Mouse (Mus musculus): Measurements from ENCODE around the gene Ffar1. TPM values are rescaled to one million over a fixed set of nuclear protein-coding genes. Genes with fewer than 3 reads are reported as not detected.
A peak's percentile ranks its signal among the peaks of the same experiment; 100 is the strongest.

Gene Ffar1
- 0.55 and 0.62 TPM in 2 replicates for polyA plus RNA-seq (2012; rRNA removed)

- no peaks in the 10 kb centered on the region for H3K36me3 ChIP-seq (ENCODE audit: control insufficient read depth, insufficient read depth, low read length)
- TF ChIP-seq CTCF (IDR thresholded peaks at IDR 0.05; ENCODE audit: control insufficient read depth, insufficient read depth, insufficient replicate concordance, low read depth, low read length) (no peak), POLR2A (IDR thresholded peaks at IDR 0.05; ENCODE audit: control insufficient read depth, low read depth, low read length) (no peak)
- no peaks in the 10 kb centered on the region for H3K27me3 ChIP-seq (ENCODE audit: control insufficient read depth, insufficient read depth, low read length)
- no peak within 1 kb of the TSS for H3K27ac ChIP-seq (ENCODE audit: control insufficient read depth, insufficient read depth, low read depth, low read length)
- peak within 1 kb of the TSS; percentile 61 for H3K4me3 ChIP-seq (ENCODE audit: control insufficient read depth, low read depth, low read length)
- H3K4me1 ChIP-seq (ENCODE audit: control insufficient read depth, insufficient read depth, low read length), result peaks cover 19% of the 10 kb centered on the region
Observed at GRCm38 (mm10) chr7:30861464-30861863, at the start of gene Ffar1. TSS of gene Ffar1 (minus strand) at chr7:30861564.

DNA sequence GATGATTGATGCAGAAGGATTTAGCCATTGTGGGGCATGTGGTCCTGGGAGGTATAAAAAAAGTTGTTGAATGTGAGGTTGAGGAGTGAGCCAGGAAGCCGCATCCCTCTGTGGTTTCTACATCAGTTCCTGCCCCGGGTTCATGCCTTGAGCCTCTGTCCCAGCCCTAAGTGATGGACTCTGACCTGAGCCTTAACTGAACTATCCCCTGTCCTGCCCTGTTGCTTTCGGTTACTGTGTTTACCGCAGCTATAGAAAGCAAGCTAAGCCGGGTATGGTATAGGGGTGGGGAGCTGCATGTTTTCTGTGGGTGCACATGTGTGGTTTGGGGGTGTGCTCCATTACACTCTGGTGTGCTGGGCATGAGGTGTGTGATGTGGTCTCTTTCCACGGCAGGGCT is 48.4 kb upstream of the Ffar1 start:
- Histone ChIP-seq H3K27ac (ENCODE audit: control insufficient read depth, insufficient read depth, low read depth, low read length) (no peak overlapping the region), H3K4me3 (ENCODE audit: control insufficient read depth, low read depth, low read length) (no peak overlapping the region; the same call in 1 of the 2 replicates), H3K36me3 (ENCODE audit: control insufficient read depth, insufficient read depth, low read length) (no peaks in the 10 kb centered on the region), H3K27me3 (ENCODE audit: control insufficient read depth, insufficient read depth, low read length) (no peaks in the 10 kb centered on the region), H3K4me1 (ENCODE audit: control insufficient read depth, insufficient read depth, low read length) (peaks cover 17% of the 10 kb centered on the region)
- TF ChIP-seq CTCF (IDR thresholded peaks at IDR 0.05; ENCODE audit: control insufficient read depth, insufficient read depth, insufficient replicate concordance, low read depth, low read length) (no peak), POLR2A (IDR thresholded peaks at IDR 0.05; ENCODE audit: control insufficient read depth, low read depth, low read length) (no peak)

DNA sequence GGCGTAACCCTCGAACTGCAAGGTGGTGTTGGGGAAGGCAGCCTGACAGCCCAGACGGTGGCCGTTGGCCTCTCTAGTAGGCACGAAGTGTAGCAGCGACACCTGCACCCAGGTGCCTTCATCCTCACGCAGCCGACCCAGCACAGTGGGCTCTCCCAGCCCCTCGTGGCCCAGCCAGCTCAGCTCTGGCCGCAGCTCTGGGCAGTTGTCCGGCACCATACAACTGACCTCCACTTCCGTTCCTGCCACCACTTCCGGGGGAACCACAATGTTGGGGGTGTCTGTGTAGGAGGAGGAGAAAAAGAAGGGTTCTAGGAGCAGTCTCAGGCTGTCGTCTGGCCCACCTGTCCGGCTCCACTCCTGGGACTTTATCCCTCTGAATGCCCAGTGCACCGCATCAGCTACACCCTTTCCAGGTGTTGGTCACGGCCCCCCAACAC is 47.6 kb upstream of the Ffar1 start:
- Histone ChIP-seq H3K27me3 (ENCODE audit: control insufficient read depth, insufficient read depth, low read length) (no peaks in the 10 kb centered on the region), H3K4me1 (ENCODE audit: control insufficient read depth, insufficient read depth, low read length) (peaks cover 17% of the 10 kb centered on the region), H3K27ac (ENCODE audit: control insufficient read depth, insufficient read depth, low read depth, low read length) (peak overlapping the region; percentile 32; the same call in 1 of the 2 replicates), H3K4me3 (ENCODE audit: control insufficient read depth, low read depth, low read length) (peak overlapping the region; percentile 85), H3K36me3 (ENCODE audit: control insufficient read depth, insufficient read depth, low read length) (no peaks in the 10 kb centered on the region)
- TF ChIP-seq POLR2A (IDR thresholded peaks at IDR 0.05; ENCODE audit: control insufficient read depth, low read depth, low read length) (no peak), CTCF (IDR thresholded peaks at IDR 0.05; ENCODE audit: control insufficient read depth, insufficient read depth, insufficient replicate concordance, low read depth, low read length) (no peak)

- Histone ChIP-seq H3K4me1 (ENCODE audit: control insufficient read depth, insufficient read depth, low read length) (peaks cover 17% of the 10 kb centered on the region), H3K27ac (ENCODE audit: control insufficient read depth, insufficient read depth, low read depth, low read length) (peak overlapping the region; percentile 32; the same call in 1 of the 2 replicates), H3K4me3 (ENCODE audit: control insufficient read depth, low read depth, low read length) (peak overlapping the region; percentile 85), H3K36me3 (ENCODE audit: control insufficient read depth, insufficient read depth, low read length) (no peaks in the 10 kb centered on the region), H3K27me3 (ENCODE audit: control insufficient read depth, insufficient read depth, low read length) (no peaks in the 10 kb centered on the region)
- no peak for TF ChIP-seq POLR2A (IDR thresholded peaks at IDR 0.05; ENCODE audit: control insufficient read depth, low read depth, low read length)
Observed at GRCm38 (mm10) chr7:30908277-30908991, 47.1 kb upstream of the Ffar1 start.

DNA sequence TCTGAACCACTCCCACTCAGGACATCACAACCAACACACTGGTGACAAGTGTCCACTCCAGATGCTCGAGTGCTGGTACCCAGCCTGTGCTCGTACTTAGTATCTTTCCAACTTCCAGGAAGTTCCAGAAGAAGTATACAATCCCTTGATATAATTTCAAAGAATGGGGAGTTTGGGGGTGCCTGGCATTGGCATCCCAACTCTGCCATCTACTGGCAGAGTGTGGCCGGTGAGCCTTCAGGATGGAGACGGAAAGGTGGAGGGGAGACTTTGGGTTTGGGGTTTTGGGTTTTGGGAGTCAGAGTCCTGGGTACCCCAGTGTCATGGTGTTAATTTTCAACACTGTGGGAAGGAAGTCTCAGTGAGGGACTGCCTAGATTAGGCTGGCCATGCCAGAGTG is 42.7 kb upstream of the Ffar1 start:
- TF ChIP-seq POLR2A (IDR thresholded peaks at IDR 0.05; ENCODE audit: control insufficient read depth, low read depth, low read length), result no peak
- TF ChIP-seq CTCF (IDR thresholded peaks at IDR 0.05; ENCODE audit: control insufficient read depth, insufficient read depth, insufficient replicate concordance, low read depth, low read length), result peak; percentile 25; the same call in 1 of the 2 replicates
- Histone ChIP-seq H3K4me3 (ENCODE audit: control insufficient read depth, low read depth, low read length) (no peak overlapping the region), H3K36me3 (ENCODE audit: control insufficient read depth, insufficient read depth, low read length) (no peaks in the 10 kb centered on the region), H3K27ac (ENCODE audit: control insufficient read depth, insufficient read depth, low read depth, low read length) (no peak overlapping the region), H3K27me3 (ENCODE audit: control insufficient read depth, insufficient read depth, low read length) (no peaks in the 10 kb centered on the region), H3K4me1 (ENCODE audit: control insufficient read depth, insufficient read depth, low read length) (peaks cover 13% of the 10 kb centered on the region)

DNA sequence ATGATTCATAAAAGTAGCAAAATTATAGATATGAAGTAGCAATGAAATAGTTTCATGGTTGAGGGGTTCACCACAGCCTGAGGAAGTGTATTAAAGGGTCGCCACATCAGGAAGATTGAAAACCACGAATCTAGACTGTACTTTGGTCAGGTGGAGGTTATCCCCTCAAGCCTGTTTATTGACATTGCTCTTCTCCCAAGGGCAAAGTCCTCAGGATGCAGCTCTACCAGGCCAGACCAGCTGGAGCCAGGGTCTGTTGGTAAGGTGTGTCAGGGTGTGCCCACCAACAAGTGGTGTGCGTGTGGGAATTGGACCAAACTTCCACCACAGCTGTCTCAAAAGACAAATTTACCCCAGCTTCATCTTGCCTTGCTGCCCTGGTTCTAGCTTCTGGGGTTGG is 33.9 kb upstream of the Ffar1 start:
- no peaks in the 10 kb centered on the region for H3K36me3 ChIP-seq (ENCODE audit: control insufficient read depth, insufficient read depth, low read length)
- H3K4me1 ChIP-seq (ENCODE audit: control insufficient read depth, insufficient read depth, low read length), result peaks cover 4% of the 10 kb centered on the region; the same call in 1 of the 2 replicates
- H3K27me3 ChIP-seq (ENCODE audit: control insufficient read depth, insufficient read depth, low read length), result no peaks in the 10 kb centered on the region
- no peak for TF ChIP-seq POLR2A (IDR thresholded peaks at IDR 0.05; ENCODE audit: control insufficient read depth, low read depth, low read length)
- TF ChIP-seq CTCF (IDR thresholded peaks at IDR 0.05; ENCODE audit: control insufficient read depth, insufficient read depth, insufficient replicate concordance, low read depth, low read length), result no peak
- H3K4me3 ChIP-seq (ENCODE audit: control insufficient read depth, low read depth, low read length), result no peak overlapping the region
- no peak overlapping the region for H3K27ac ChIP-seq (ENCODE audit: control insufficient read depth, insufficient read depth, low read depth, low read length)

DNA sequence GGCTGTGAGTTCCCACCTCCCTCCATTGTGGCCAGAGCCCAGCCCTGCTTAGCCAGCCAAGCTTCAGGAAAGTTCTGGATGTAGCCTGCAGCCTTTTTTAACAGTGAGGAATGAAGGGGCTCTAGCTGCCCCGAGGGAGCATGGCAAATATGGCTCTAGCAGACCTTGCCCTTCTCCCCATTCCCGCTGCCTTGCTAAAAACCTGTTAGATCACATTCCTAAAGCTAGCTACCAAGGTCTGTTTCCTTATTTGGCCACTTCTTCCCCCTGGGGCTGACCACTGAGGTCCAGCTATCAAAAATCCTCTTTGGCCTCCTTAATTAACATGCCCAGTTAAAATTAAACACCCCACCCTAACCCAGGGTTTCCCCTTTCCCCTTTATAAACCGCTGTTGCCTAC is 31.2 kb upstream of the Ffar1 start:
- Histone ChIP-seq H3K36me3 (ENCODE audit: control insufficient read depth, insufficient read depth, low read length) (no peaks in the 10 kb centered on the region), H3K4me1 (ENCODE audit: control insufficient read depth, insufficient read depth, low read length) (peaks cover 4% of the 10 kb centered on the region; the same call in 1 of the 2 replicates), H3K27ac (ENCODE audit: control insufficient read depth, insufficient read depth, low read depth, low read length) (no peak overlapping the region), H3K27me3 (ENCODE audit: control insufficient read depth, insufficient read depth, low read length) (no peaks in the 10 kb centered on the region), H3K4me3 (ENCODE audit: control insufficient read depth, low read depth, low read length) (no peak overlapping the region)
- TF ChIP-seq CTCF (IDR thresholded peaks at IDR 0.05; ENCODE audit: control insufficient read depth, insufficient read depth, insufficient replicate concordance, low read depth, low read length) (no peak), POLR2A (IDR thresholded peaks at IDR 0.05; ENCODE audit: control insufficient read depth, low read depth, low read length) (no peak)

Data from testis, adult 2 months (tissue).